Mouse (Mus musculus) gastrocnemius, postnatal 36 days (tissue): ENCODE data around the gene Cpvl. TPM values are rescaled to one million over a fixed set of nuclear protein-coding genes. Genes with fewer than 3 reads are reported as not detected.

Experiments used
- DNase-seq, 2 experiments: peaks; one replicate each; pipeline ENCODE4 v3.0.0; 2022
- intact Hi-C: fragments of 180-260 bp; cut with DNase I; formaldehyde crosslinking; loops from one replicate; pipeline ENCODE4 v1.15.1; 2025
- long read RNA-seq, 2 experiments: library from polyadenylated mRNA; stranded (forward); transcript quantifications; one replicate each; pipeline ENCODE4 v2.0.0; 2021
- total RNA-seq, 2 experiments: library from RNA; stranded (reverse); gene quantifications; 2 replicates each; pipeline ENCODE4 v1.2.3; 2021

Cpvl gene
- total RNA-seq = not detected
- long read RNA-seq, experiment 1 = 0 reads
- long read RNA-seq, experiment 2 = 0 reads

- intact Hi-C loops = no loop called here
- DNase-seq = no peak
Measured at GRCm38 (mm10) chr6:53978571-53978970, at the start of gene Cpvl. Gene Cpvl, minus strand, starts transcription at chr6:53978671.

- intact Hi-C loops = no loop called here
- no peak for DNase-seq
Measured at GRCm38 (mm10) chr6:54023846-54024245, 45.4 kb upstream of the Cpvl start.

GRCm38 (mm10) chr6:54021123-54021789 is 42.8 kb upstream of the Cpvl start:
- no peak for DNase-seq
- intact Hi-C loops = no loop called here

- DNase-seq = no peak
- intact Hi-C loops = no loop called here
Measured at GRCm38 (mm10) chr6:54018861-54019260, 40.4 kb upstream of the Cpvl start.

- DNase-seq = no peak
- intact Hi-C loops = no loop called here
Measured at GRCm38 (mm10) chr6:54018038-54018437, 39.6 kb upstream of the Cpvl start.

GRCm38 (mm10) chr6:54012163-54012562 is 33.7 kb upstream of the Cpvl start:
- DNase-seq = no peak
- intact Hi-C loops = no loop called here

- intact Hi-C loops = no loop called here
- no peak for DNase-seq
Measured at GRCm38 (mm10) chr6:54010362-54010761, 31.9 kb upstream of the Cpvl start.

- DNase-seq = no peak
- intact Hi-C loops = no loop called here
Measured at GRCm38 (mm10) chr6:54009293-54009692, 30.8 kb upstream of the Cpvl start.

- DNase-seq = no peak
- intact Hi-C loops = no loop called here
Measured at GRCm38 (mm10) chr6:54008448-54009120, 30.1 kb upstream of the Cpvl start.

GRCm38 (mm10) chr6:54005302-54005701 is 26.8 kb upstream of the Cpvl start:
- intact Hi-C loops = no loop called here
- DNase-seq = no peak

GRCm38 (mm10) chr6:53996226-53996955 is 17.9 kb upstream of the Cpvl start:
- no peak for DNase-seq
- intact Hi-C loops = no loop called here

GRCm38 (mm10) chr6:53995519-53995918 is 17.0 kb upstream of the Cpvl start:
- DNase-seq = no peak
- intact Hi-C loops = no loop called here

GRCm38 (mm10) chr6:53992386-53992785 is 13.9 kb upstream of the Cpvl start:
- no peak for DNase-seq
- intact Hi-C loops = no loop called here

GRCm38 (mm10) chr6:53987235-53987634 is 8.8 kb upstream of the Cpvl start:
- intact Hi-C loops = no loop called here
- no peak for DNase-seq

- no peak for DNase-seq
- intact Hi-C loops = no loop called here
Measured at GRCm38 (mm10) chr6:53986273-53986985, 8.0 kb upstream of the Cpvl start.

GRCm38 (mm10) chr6:53983820-53984219 is 5.3 kb upstream of the Cpvl start:
- intact Hi-C loops = no loop called here
- DNase-seq = no peak

- no peak for DNase-seq
- intact Hi-C loops = no loop called here
Measured at GRCm38 (mm10) chr6:53982612-53983011, 4.1 kb upstream of the Cpvl start.

GRCm38 (mm10) chr6:53982047-53982600 is 3.7 kb upstream of the Cpvl start:
- no peak for DNase-seq
- intact Hi-C loops = no loop called here

GRCm38 (mm10) chr6:53980817-53981480 is 2.5 kb upstream of the Cpvl start:
- intact Hi-C loops = no loop called here
- DNase-seq = no peak

GRCm38 (mm10) chr6:53974040-53974439 is 4.4 kb downstream of the Cpvl start:
- intact Hi-C loops = no loop called here
- DNase-seq = no peak
